Mouse (Mus musculus) adrenal gland, adult 2 months (tissue): ENCODE data around the gene Cdr2. TPM values are rescaled to one million over a fixed set of nuclear protein-coding genes. Genes with fewer than 3 reads are reported as not detected.
A peak's percentile ranks its signal among the peaks of the same experiment; 100 is the strongest.
"Not testable (repeated sequence)": the region's sequence is repeated elsewhere in the genome, so short reads cannot be mapped to it uniquely, and the experiment has no call there.

Source experiments
- DNase-seq: peaks from one replicate; pipeline ENCODE4 v3.0.0; 2021
- polyA plus RNA-seq: library from polyadenylated mRNA; depleted of rRNA; stranded (reverse); fragments of >200 nt; gene quantifications from 2 replicates; pipeline ENCODE4 v1.2.3, GENCODE M21; 2012
- total RNA-seq, 2 experiments: library from RNA; stranded (reverse); gene quantifications; 2 replicates each; pipeline ENCODE4 v1.2.3; 2021

Cdr2 gene
- total and polyA plus RNA-seq, 3 experiments = 7.4 to 9.0 (median 8.6) TPM

DNA sequence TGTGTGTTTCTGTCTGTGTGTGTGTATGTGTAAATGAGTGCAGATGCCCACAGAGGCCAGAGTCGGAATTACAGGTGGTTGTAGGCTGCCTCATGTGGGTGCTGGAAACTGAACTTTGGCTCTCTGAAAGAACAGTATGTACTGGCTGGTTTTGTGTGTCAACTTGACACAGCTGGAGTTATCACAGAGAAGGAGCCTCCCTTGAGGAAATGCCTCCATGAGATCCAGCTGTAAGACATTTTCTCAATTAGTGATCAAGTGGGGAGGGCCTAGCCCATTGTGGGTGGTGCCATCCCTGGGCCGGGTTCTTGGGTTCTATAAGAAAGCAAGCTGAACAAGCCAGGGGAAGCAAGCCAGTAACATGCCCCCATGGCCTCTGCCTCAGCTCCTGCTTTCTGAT lies 9.6 kb downstream of the Cdr2 start:
- not testable (repeated sequence) for DNase-seq

DNA sequence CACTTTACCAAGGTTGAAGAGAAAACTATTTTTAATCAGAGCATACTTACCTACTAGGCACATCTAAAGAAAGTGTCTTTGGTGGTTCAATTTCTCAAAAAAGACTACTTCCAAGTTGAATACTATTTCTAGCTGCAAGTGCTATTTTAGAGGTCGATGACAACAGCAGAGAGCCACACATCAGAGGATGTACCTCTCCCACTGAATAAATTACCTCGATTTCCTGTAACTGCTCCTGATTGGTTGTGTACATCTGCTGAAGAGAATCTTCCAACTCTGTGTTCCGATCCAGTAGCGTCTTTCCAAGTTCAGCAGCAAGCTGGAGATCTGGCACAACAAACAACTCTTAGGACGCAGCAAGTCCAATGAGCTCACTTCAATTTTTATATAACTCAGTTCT lies 12.0 kb downstream of the Cdr2 start:
- no peak for DNase-seq

DNA sequence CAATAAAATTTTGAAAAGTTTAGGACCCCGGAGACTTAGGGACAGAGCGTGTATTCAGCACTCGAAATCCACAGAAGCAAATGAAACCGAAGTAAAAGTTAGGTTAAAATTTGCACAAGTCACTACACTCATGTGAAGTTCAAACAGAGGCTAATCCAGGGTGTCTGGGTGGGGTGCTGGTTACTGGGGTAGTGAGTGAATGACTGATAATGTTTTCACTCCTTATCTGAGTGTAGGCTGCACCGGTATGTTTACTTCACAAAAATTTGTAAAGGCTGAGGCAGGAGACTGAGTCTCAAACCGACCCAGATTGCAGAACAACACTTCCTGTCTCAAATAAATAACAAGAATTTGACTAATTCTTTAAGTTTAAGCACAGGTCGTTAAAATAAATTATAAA lies 12.9 kb downstream of the Cdr2 start:
- no peak for DNase-seq

DNA sequence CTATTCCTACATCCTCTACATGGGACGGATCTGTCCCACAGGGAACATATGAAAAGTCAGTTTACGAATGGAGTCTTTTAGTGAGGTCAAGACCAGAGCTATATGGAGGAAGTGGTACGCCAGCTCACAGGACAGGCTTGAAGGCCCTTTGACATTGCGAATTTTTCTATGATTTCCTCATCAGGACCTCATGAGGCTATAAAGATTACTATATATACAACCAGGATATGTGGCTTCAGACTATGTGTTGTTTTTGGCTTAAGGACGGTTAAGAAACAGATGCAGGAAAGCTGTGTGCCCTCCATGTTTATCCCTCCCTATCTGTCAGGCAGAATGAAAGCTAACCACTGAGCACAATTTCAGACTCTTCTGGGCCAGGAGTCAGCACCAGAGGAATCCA lies 19.0 kb downstream of the Cdr2 start:
- DNase-seq = no peak

DNA sequence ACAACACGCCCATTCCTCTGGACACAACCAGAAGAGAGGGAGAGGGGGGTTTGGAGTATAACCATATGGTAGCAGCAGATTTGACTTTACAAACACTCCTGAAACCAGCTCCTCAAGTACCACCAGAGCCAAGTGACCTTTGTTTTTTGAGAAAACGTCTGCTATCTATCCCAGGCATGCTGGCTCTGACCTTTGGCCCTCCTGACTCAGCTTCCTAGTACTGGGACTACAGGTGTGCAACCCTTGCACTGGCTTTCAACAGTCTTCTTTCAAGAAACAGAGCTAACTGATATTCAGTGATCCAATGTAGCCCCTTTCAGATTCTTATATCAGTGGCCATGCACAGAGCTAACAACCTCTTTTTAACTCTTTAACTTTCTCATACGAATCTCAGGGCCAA lies 20.2 kb downstream of the Cdr2 start:
- DNase-seq = no peak

DNA sequence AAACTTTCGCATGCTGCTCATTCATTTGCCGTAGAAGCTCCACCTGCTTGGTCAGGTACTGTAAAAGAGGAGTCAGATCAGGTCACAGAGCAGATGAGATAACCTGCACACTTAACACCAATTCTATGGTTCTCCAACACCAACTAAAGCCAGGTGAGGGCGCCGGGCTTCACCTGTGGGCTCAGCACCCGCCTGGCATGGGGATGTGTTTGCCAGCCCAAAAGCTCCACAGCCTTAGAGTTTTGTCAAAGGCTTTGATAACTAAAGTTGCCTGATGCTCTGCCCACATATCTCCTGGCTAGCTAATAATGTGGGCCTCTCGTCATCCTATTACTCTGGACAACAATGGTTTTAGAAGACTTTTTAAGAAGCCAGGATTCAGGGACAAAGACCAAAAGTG lies 21.5 kb downstream of the Cdr2 start:
- DNase-seq = no peak

DNA sequence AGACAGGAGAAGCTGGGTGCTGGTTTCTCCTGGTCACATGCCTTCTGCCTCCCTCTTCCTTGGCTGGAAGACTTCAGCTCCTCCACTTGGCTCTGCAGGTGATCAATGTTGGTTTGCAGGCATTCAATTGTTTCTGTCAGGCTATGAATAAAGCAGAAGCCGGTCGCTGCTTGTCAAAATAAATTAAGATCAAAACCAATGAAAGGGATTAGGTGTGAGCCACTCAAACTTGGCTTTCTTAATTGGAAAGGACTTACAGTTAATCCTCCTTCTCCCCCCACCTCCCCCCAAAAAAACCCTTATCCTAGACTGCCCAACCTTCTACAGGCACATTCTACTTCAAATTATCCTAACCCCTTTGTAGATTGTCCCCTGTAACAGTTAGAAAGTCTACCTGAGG lies 22.0 kb downstream of the Cdr2 start:
- no peak for DNase-seq

DNA sequence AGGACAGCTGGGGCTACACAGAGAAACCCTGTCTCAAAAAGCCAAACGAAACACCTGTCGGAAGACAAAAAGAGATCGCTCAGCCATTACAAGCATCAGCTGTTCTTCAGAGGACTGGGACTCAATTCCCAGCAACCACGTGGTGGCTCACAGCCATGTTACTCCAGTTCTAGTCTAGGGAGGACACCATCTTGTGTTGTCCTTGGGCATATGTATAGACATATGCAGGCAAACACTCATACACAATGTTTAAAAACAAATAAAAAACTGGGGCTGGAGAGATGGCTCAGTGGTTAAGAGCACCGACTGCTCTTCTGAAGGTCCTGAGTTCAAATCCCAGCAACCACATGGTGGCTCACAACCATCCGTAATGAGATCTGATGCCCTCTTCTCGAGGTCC lies 28.5 kb downstream of the Cdr2 start:
- not testable (repeated sequence) for DNase-seq

DNA sequence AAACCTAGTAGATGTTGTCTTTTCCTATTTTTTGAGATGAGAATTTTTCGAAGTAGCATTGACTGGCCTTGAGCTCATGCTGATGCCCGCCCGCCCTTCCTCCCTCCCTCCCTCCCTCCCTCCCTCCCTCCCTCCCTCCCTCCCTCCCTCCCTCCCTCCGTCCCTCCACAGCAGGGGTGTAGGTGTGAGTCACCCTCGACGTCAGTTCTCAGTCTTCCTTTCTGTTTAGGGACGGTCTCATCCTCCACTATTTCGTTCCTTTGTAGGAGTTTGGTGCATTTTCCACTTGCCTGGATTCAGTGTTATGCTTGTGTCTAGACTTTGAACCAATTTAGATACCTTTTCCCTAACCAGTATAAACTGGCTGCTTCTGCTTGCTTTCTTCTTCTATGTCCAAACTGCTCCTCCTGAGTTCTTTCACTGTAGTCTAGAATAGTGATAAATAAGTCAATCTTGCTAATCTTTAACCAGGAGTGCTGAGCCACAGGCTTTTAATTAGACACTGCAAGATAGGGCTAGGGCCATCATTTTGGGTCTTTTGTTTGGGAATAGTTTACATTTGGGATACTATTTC lies 38.1 kb downstream of the Cdr2 start:
- DNase-seq = peak; percentile 40

DNA sequence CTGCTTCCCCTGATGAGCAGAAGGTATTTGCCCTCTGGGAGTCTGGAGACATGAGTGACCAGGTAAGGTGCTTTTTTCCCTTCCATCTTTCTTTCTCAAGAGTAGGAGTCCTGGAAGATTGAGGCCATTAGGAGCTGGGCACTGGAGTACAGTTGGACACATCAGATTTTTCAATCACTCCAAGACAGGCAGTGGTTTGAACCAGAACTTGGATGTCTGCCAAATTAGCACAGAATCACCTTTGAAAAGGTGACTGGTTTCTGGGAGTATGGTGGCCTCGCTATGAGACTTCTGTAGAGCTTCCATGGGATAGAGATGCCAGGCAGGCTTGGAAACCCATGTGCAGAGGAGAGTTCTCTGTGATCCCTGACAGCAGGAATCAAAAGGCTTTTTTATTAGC lies 39.6 kb downstream of the Cdr2 start:
- no peak for DNase-seq

DNA sequence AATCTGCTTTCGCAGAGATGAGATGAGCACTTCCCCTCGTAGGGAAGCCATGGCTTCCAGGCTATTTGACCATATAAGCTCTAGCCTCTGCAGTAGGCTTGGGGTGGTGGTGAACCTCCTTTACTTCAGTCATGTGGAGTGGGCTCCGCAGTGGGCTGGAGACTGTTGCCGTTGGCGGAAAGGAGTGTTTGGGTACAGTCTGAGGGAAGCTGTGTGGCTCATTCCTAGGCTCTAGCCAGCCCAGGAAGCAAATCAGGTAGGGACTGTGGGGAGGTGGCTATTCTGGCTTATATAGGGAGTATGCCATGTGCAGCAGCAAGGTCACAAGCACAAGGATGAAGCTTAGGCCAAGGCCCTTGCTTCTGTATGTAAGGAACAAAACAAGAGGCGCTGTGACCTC lies 40.9 kb downstream of the Cdr2 start:
- no peak for DNase-seq

DNA sequence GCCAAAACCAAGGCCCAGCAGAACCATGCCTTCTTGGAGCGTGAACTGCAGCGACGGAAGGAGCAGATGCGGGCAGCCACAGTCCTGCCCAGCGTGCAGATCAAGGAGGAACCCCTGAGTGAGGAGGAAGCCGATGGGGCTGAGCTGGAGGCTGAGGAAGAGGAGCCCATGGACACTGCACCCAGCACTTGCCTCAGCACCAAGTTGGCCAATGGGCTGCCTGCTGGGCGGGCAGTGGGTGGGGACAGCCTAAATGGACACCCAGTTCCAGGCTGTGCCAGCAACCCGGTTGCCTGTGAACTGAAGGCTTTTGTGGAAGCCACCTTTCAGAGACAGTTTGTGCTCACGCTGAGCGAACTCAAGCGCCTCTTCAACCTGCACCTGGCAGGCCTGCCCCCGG lies 41.8 kb downstream of the Cdr2 start:
- DNase-seq = no peak

DNA sequence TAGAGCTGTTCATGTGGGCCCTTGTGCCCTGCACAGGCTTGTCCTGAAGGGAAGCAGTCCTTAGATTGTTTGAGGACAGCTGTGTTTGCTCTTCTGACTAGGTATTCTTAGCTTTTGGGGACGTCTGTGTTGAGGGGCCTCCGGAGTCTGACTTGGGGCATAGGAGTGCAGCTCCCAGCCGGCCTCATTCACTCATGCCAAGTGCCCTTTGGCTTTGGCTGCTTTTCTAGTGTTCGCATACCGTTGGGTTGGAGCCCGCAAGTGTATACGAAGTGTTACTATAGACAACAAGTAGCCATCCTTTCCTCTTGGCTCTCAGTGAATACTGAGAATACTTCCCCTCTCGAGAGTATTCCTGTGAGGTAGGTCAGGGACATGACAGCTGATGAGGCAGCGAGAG lies 43.9 kb downstream of the Cdr2 start:
- DNase-seq = no peak

DNA sequence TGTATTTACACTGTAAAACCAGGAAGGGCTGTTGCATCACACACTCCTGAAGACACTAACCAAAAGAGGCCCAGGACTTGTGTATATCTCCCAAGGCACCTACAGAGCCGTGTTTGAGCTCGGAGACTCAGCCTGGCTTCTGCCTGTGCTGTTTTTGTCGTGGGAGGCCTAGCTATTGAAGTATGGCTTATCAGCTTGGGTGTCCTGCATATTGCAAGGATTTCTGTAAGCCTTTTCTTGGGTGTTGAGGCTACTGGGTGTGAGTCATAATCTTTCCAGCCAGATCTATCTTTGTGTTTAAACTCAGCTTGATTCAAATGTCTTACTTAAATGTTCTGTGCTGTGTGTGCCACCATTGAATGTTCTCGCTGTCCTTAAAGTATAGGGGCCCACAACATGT lies 45.6 kb downstream of the Cdr2 start:
- DNase-seq = no peak

DNA sequence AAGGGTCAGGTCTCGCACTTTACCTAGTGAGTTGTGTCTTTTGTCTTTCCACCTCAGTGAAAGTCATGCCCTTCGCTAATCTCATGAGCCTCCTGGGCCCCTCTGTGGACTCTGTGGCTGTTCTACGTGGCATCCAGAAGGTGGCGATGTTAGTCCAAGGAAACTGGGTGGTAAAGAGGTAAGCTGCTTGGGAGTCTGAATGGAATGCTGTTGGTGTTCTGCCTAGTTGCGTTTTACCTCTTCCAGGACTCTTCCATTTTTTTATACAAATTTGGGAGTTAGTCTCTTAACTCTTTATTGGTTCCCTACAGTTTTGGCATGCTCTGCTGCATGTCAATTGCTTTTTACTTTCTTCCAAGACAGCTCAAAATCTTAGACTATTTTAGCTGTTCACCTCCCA lies 47.4 kb downstream of the Cdr2 start:
- peak; percentile 60 for DNase-seq

DNA sequence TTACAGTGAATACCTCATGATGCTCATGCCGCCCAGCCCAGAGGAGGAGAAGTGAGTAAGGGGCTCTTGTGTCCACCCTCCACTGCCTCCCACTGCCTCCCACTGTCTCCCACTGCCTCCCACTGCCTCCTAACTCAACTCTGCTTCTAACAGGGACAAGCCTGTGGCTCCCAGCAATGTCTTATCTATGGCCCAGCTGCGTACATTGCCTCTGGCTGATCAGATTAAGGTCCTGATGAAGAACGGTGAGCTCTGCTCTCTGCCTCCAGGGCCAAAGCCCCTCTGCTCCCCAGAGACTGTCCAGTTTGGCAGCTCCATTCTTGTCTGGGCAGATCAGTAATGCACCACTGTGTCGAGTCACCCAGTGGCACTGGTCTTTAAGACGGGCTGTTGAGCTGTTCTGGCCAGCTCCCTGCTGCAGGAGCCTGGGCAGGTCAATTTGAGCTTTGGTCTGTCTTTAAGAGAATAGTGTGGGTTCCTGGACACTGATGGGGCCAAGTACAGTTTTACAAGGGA lies 48.4 kb downstream of the Cdr2 start:
- no peak for DNase-seq

DNA sequence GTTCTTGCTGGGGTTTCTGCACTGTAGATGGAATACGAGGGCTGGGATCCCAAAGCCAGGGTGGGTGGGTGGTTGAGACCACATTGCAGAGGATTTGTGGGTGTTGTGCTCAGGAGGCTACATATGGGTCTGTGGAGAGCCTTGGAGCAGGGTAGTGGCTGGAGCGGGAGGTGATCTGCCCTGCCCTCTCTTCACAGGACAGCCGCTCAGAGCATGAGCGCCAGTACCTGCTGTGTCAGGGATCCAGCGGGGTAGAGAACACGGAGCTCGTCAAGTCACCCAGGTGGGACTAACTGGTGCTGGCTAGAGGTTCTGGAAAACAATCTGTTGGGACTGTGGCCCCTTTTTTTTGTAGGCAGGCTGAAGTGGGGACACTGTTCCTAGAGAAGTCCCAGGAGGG lies 49.0 kb downstream of the Cdr2 start:
- DNase-seq = no peak

DNA sequence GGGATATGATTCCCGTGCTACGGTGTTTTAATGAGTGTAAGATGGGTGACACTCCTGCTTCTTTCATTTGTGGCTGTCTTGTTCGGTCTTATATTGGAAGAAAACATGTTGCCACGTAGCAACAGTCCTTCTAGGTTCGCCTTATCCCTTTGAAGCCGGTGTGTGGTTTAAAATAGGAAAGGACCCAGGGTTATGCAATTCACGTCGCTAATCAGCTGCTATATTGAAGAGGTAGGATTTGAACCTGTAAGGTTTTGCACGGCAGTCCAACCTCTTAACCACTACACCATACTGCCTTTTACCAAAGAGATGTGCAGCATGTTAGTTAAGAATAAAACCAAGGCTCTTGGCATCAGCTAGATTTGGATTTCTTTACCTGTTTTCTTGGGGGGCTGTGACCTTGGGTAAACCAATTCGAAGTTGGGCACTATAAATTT lies 63.6 kb downstream of the Cdr2 start:
- peak; percentile 78 for DNase-seq

DNA sequence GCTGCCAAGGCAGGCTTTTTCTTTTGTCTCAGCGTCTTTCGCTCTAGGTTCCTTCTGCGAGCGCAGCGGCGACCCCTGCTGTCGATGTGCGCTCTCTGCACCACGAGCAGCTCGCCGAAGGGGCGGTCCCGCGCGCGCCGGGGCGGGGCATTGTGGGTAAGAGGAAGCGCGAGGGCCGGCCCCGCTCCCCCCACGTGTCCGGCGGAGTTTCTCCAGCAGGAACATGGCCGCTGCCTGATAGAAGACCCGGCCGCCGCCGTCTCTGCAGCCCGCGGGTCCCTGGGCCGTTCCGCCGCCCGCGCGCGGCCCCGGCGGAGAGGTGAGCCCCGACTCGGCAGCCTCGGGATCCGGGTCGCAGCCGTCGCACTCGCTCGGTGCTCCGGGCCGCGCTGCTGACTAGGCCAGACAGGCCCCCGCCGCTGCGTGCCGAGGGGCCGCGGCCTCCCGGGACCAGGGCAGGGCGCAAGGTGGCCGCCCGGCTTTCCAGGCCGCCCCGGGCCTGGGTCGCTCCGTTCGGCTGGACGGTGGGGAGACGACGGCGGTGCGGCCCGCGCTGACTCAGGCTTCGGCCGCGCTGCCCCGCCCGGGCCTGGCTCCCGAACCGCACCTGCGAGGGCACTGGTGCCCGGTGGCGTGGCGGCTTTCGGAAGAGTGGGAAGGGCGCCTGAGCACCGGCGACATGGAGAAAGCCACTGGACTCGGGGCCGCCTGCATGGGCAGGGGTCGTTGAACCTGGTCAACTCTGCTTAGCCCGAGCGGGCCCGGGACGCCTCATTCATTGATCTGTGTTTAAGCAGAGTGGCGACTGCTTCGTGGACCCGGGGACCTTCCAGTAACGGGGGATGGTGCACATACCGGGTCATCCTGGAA lies 64.3 kb downstream of the Cdr2 start, which contains the start of gene Polr3e:
TSS of gene Polr3e (plus strand) at position 153 of the 870 bp plus-strand sequence.
- peak; percentile 99 for DNase-seq

DNA sequence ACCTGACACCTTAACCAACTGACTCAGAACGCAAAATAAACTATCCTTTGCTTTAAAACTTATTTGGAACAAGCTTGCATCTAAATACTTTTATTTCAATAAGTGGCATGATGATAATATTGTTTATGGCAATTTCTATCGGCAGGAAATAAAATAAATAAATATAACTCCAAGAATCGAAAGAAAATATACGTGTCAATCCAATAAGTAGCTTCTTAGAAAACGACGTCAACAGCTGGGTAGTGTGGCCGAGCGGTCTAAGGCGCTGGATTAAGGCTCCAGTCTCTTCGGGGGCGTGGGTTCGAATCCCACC lies 64.9 kb downstream of the Cdr2 start:
- no peak for DNase-seq

DNA sequence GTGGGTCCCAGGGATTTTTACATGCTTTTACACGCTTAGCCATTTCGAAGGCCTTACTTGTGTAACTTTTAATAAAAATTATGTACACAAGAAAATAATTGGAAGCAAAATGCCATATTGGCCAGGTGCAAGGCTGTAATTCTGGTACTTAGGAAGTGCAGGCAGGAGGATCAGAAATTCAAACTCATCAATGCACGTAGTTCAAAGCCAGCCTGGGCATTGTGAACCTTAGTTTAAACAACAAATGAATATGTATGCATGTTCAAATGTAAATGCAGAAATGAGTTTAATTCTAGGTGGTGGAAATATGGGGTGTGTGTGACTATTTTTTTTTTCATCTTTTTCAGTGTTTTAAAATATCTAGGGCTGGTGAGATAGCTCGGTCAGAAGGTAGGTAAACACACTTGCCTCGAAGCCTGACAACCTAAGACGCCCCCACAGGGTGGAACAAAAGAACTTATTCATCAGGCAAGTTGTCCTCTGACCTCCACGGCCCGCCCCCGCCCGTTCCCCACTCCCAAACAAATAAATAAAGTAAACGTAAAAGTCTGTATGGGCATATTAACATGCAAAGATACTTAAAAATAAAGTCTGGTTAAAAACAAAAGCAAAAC lies 65.7 kb downstream of the Cdr2 start:
- DNase-seq = no peak

DNA sequence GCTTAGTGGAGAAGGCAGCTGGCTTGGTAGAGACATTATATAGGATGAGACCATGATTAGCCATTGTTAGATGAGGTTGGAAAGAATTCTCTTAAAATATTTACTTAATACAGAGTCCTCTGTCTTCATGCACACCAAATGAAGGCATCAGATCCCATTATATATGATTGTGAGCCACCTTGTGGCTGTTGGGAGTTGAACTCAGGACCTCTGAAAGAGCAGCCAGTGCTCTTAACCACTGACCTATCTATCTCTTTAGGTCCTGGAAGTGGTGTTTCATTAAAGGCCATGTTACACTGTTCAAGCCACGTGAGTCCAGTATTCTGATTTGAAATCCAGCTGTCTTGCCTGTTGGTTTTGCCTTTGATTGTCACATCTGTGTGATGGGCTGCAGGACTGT lies 68.8 kb downstream of the Cdr2 start:
- DNase-seq = no peak

DNA sequence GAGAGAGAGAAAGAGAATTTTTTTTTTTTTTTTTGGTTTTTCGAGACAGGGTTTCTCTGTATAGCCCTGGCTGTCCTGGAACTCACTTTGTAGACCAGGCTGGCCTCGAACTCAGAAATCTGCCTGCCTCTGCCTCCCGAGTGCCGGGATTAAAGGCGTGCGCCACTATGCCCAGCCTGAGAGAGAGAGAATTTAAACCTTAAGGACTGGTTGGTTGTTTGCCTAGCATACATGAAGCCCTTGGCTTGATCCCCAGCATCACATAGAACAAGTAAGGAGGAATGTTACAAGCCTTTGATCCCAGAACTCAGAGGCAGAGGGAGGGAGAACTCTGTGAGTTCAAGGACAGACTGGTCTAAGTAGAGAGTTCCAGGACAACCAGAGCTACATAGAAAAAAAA lies 70.8 kb downstream of the Cdr2 start:
- DNase-seq = not testable (repeated sequence)
